Mouse (Mus musculus) frontal cortex, postnatal 14 days (tissue): ENCODE measurements around the gene Cacng4.

Source experiments
- DNase-seq, 2 experiments: peaks; one replicate each; pipeline ENCODE4 v3.0.0; 2022; ENCODE audit warnings: low spot score in 2 of 2

Gene Cacng4

GRCm38 (mm10) chr11:107720264-107721021 is 73.9 kb downstream of the Cacng4 start:
- no peak for DNase-seq

- no peak for DNase-seq
Measured at GRCm38 (mm10) chr11:107716332-107716938, 77.9 kb downstream of the Cacng4 start, which contains the start of gene Cacng1. TSS of gene Cacng1 (minus strand) at chr11:107716522.

- DNase-seq, result no peak
Measured at GRCm38 (mm10) chr11:107714368-107714767, 80.0 kb downstream of the Cacng4 start.

- no peak for DNase-seq
Measured at GRCm38 (mm10) chr11:107710379-107710778, 84.0 kb downstream of the Cacng4 start.

- no peak for DNase-seq
Measured at GRCm38 (mm10) chr11:107707897-107708610, 86.3 kb downstream of the Cacng4 start.

GRCm38 (mm10) chr11:107705476-107706074 is 88.8 kb downstream of the Cacng4 start:
- DNase-seq, result no peak

- DNase-seq, result no peak
Measured at GRCm38 (mm10) chr11:107705060-107705459, 89.3 kb downstream of the Cacng4 start.

- DNase-seq, result no peak
Measured at GRCm38 (mm10) chr11:107703272-107704134, 90.9 kb downstream of the Cacng4 start.

- DNase-seq, result no peak
Measured at GRCm38 (mm10) chr11:107699967-107700366, 94.4 kb downstream of the Cacng4 start.

- DNase-seq, result no peak
Measured at GRCm38 (mm10) chr11:107693338-107693737, 101.0 kb downstream of the Cacng4 start.

- DNase-seq, result no peak
Measured at GRCm38 (mm10) chr11:107691569-107691968, 102.8 kb downstream of the Cacng4 start.

GRCm38 (mm10) chr11:107688480-107688879 is 105.9 kb downstream of the Cacng4 start:
- no peak for DNase-seq

GRCm38 (mm10) chr11:107686290-107686689 is 108.1 kb downstream of the Cacng4 start:
- no peak for DNase-seq

GRCm38 (mm10) chr11:107683544-107684465 is 110.6 kb downstream of the Cacng4 start:
- DNase-seq, result no peak

GRCm38 (mm10) chr11:107682694-107683355 is 111.5 kb downstream of the Cacng4 start:
- no peak for DNase-seq
